In genomic region chr13:72114776-72115663, GRCm38 (mm10) we compare ENCODE assay signal across 18 mouse cellular contexts.
DNase-seq lines count a peak whose midpoint lies in the region; ATAC-seq lines count a peak whose summit lies in the region.
"Had no signal": no experiment of that assay in that cellular context is flagged by ENCODE, and none has a peak within 500 bp of the region (broad histone marks: within the 10 kb centered on the region; RNA-seq: fewer than 3 reads in every experiment).

No protein-coding gene starts in this region.

- ATAC-seq in kidney, embryonic 15.5 days (replicated peaks; ENCODE audit: low FRiP score): peak; percentile 54; the same call in 1 of the 2 replicates
- peak; percentile 56; the same call in 1 of the 2 replicates for ATAC-seq in midbrain, embryonic 15.5 days (replicated peaks)
- ATAC-seq: forebrain, embryonic 16.5 days; liver, postnatal 0 days had no signal

- H3K4me1 ChIP-seq in kidney, embryonic 15.5 days: no peaks in the 10 kb centered on the region
- peaks cover 10% of the 10 kb centered on the region; the same call in 1 of the 2 replicates for H3K4me1 ChIP-seq in midbrain, embryonic 15.5 days
- H3K4me1 ChIP-seq: hindbrain, embryonic 15.5 days; limb, embryonic 15.5 days had no signal

- 29% methylated on average over 10 of the region's 10 CpGs for WGBS in kidney, embryonic 15.5 days
- 18% methylated on average over 10 of the region's 10 CpGs for WGBS in midbrain, embryonic 15.5 days

- H3K9ac ChIP-seq in kidney, embryonic 15.5 days: no peak overlapping the region
- no peak overlapping the region for H3K9ac ChIP-seq in midbrain, embryonic 15.5 days
- H3K9ac ChIP-seq: hindbrain, embryonic 15.5 days; limb, embryonic 15.5 days; liver, postnatal 0 days had no signal

- H3K27ac ChIP-seq in kidney, embryonic 15.5 days: no peak overlapping the region
- no peak overlapping the region for H3K27ac ChIP-seq in midbrain, embryonic 15.5 days
- H3K27ac ChIP-seq: heart, adult 2 months; hindbrain, embryonic 15.5 days; limb, embryonic 15.5 days had no signal

- H3K4me2 ChIP-seq in kidney, embryonic 15.5 days: no peak overlapping the region
- H3K4me2 ChIP-seq in midbrain, embryonic 15.5 days: no peak overlapping the region
- H3K4me2 ChIP-seq: hindbrain, embryonic 15.5 days; limb, embryonic 15.5 days had no signal

- no peaks in the 10 kb centered on the region for H3K36me3 ChIP-seq in kidney, embryonic 15.5 days
- H3K36me3 ChIP-seq in midbrain, embryonic 15.5 days (replicated peaks): no peaks in the 10 kb centered on the region
- H3K36me3 ChIP-seq: hindbrain, embryonic 15.5 days; limb, embryonic 15.5 days had no signal

- H3K27me3 ChIP-seq in kidney, embryonic 15.5 days: peaks cover 42% of the 10 kb centered on the region
- H3K27me3 ChIP-seq in midbrain, embryonic 15.5 days (replicated peaks): peaks cover 14% of the 10 kb centered on the region; the same call in 1 of the 2 replicates
- H3K27me3 ChIP-seq: hindbrain, embryonic 15.5 days; limb, embryonic 15.5 days had no signal

- peak; percentile 33 to 43 for DNase-seq in cerebellum, postnatal 14 days
- no peak for DNase-seq in cerebellum, postnatal 36 days
- DNase-seq in kidney, adult 18-20 months: no peak
- peak; percentile 33 for DNase-seq in brain, adult 2 months (ENCODE audit: low read depth, low spot score)
- DNase-seq in lung, adult 18-20 months: no peak
- no peak for DNase-seq in right cerebral cortex, postnatal 14 days
- DNase-seq: adrenal gland, postnatal 25 days; heart, adult 2 months; kidney, adult 2 months; liver, postnatal 0 days; lung, postnatal 4 days; thymus, postnatal 14 days had no signal

- H3K9me3 ChIP-seq in kidney, embryonic 15.5 days (replicated peaks): no peaks in the 10 kb centered on the region
- no peaks in the 10 kb centered on the region for H3K9me3 ChIP-seq in midbrain, embryonic 15.5 days
- H3K9me3 ChIP-seq: hindbrain, embryonic 15.5 days; limb, embryonic 15.5 days had no signal

- H3K4me3 ChIP-seq in kidney, embryonic 15.5 days (replicated peaks): no peak overlapping the region
- no peak overlapping the region for H3K4me3 ChIP-seq in midbrain, embryonic 15.5 days
- H3K4me3 ChIP-seq: heart, adult 2 months; hindbrain, embryonic 15.5 days; limb, embryonic 15.5 days; myocyte had no signal

Comparison
In these comparisons a context has a peak if more than half of its experiments do, and no peak if none do; other contexts are left out.
1. DNase-seq: peak in cerebellum, postnatal 14 days (2 of 2) and brain, adult 2 months (single experiment); none in cerebellum, postnatal 36 days (0 of 2), kidney, adult 18-20 months (single experiment), lung, adult 18-20 months (0 of 2) and right cerebral cortex, postnatal 14 days (single experiment).